Mouse (Mus musculus): ENCODE results near the gene Dld. TPM values are rescaled to one million over a fixed set of nuclear protein-coding genes. Genes with fewer than 3 reads are reported as not detected.

Dld gene
- polyA plus RNA-seq, 1 experiment: 24.4 TPM

DNA sequence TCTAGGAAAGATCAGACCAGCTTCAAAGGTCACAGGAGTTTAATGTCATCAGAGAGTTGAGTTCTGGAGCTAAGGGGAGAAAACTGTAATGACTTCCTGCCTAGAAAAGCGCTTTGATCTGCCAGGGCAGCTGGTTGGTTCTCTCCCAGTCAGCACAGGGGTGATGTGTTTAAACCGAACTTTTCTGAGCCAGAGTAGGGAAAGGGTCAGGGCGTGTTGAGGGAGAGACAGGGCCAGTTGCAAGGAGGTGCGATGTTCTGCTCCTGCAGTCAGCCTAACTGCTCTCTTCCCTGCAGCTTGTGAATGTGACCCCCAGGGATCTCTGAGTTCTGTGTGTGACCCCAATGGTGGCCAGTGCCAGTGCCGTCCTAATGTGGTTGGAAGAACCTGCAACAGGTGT is 49.0 kb downstream of the Dld start:
- Histone ChIP-seq H3K4me3 (ENCODE audit: control insufficient read depth, low read depth, low read length) (no peak overlapping the region), H3K36me3 (ENCODE audit: control insufficient read depth, insufficient read depth, low read length) (no peaks in the 10 kb centered on the region), H3K4me1 (ENCODE audit: control insufficient read depth, insufficient read depth, low read length) (no peaks in the 10 kb centered on the region), H3K27me3 (ENCODE audit: control insufficient read depth, insufficient read depth, low read length) (no peaks in the 10 kb centered on the region), H3K27ac (ENCODE audit: control insufficient read depth, insufficient read depth, low read depth, low read length) (no peak overlapping the region)
- TF ChIP-seq CTCF (IDR thresholded peaks at IDR 0.05; ENCODE audit: control insufficient read depth, insufficient read depth, insufficient replicate concordance, low read depth, low read length): no peak
- no peak for TF ChIP-seq POLR2A (IDR thresholded peaks at IDR 0.05; ENCODE audit: control insufficient read depth, low read depth, low read length)

DNA sequence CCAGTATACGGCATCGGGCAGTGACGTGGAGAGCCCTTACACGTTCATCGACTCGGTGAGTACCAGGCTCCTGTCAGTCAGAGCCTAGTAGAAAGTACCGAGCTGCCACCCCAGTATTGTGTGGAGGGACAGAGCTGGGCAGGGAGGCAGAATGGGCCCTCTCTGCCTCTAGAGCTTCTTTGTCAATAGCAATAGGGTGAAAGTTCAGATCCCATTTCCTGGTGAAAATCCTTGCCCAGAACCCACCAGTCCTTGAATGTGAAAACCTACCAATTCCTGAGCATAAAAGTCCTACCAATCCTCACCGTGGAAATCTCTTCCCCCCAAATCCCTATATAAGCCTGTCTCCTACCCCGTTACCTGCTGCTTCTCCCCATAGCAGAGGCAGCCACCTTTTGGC is 51.0 kb downstream of the Dld start:
- Histone ChIP-seq H3K4me3 (ENCODE audit: control insufficient read depth, low read depth, low read length) (no peak overlapping the region), H3K27ac (ENCODE audit: control insufficient read depth, insufficient read depth, low read depth, low read length) (no peak overlapping the region), H3K36me3 (ENCODE audit: control insufficient read depth, insufficient read depth, low read length) (no peaks in the 10 kb centered on the region), H3K27me3 (ENCODE audit: control insufficient read depth, insufficient read depth, low read length) (no peaks in the 10 kb centered on the region), H3K4me1 (ENCODE audit: control insufficient read depth, insufficient read depth, low read length) (no peaks in the 10 kb centered on the region)
- no peak for TF ChIP-seq POLR2A (IDR thresholded peaks at IDR 0.05; ENCODE audit: control insufficient read depth, low read depth, low read length)

DNA sequence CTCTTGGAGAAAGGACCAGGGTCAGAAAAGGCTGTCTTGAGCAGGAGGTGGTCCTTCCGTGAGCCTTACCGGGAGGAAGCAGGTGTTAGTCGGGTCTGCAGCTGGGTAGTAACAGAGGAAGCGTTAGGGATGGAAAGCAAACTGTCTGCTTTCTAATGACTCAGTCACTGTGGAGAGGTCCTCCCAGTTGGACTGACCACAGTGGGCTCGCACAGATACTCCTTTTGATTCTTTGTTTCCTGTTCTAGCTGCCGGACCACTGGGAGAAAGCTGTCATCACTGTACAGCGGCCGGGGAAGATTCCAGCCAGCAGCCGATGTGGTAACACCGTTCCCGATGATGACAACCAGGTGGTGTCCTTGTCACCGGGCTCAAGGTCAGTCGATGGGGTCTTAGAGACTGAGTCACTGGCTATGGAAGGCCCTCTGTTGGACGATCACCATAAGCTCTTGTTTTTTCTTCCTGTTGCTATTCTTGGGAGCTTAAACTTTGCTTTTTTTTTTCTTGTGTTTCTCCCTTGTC is 51.5 kb downstream of the Dld start:
- no peaks in the 10 kb centered on the region for H3K36me3 ChIP-seq (ENCODE audit: control insufficient read depth, insufficient read depth, low read length)
- no peak overlapping the region for H3K27ac ChIP-seq (ENCODE audit: control insufficient read depth, insufficient read depth, low read depth, low read length)
- no peak overlapping the region for H3K4me3 ChIP-seq (ENCODE audit: control insufficient read depth, low read depth, low read length)
- TF ChIP-seq CTCF (IDR thresholded peaks at IDR 0.05; ENCODE audit: control insufficient read depth, insufficient read depth, insufficient replicate concordance, low read depth, low read length) (no peak), POLR2A (IDR thresholded peaks at IDR 0.05; ENCODE audit: control insufficient read depth, low read depth, low read length) (no peak)
- H3K4me1 ChIP-seq (ENCODE audit: control insufficient read depth, insufficient read depth, low read length): no peaks in the 10 kb centered on the region
- no peaks in the 10 kb centered on the region for H3K27me3 ChIP-seq (ENCODE audit: control insufficient read depth, insufficient read depth, low read length)

DNA sequence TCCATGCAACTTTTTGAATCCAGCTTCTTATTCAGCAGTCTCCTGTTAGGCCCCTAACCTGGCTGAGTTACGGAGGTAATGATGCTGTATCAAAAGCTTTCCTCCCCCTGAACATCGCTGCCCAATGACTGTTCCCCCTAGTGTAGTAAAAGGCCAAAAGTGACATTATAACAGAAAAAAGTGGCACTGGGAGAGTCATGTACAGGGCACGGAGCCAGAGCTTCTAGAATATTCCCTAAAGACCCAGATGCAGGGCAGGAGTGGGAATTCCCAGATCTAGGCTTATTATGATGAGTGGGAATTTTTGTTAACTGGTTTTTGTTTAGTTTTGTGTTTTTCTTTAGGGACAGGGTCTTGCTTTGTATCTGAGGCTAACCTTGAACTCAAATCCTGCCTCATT is 52.1 kb downstream of the Dld start:
- Histone ChIP-seq H3K27ac (ENCODE audit: control insufficient read depth, insufficient read depth, low read depth, low read length) (no peak overlapping the region), H3K36me3 (ENCODE audit: control insufficient read depth, insufficient read depth, low read length) (no peaks in the 10 kb centered on the region), H3K4me1 (ENCODE audit: control insufficient read depth, insufficient read depth, low read length) (no peaks in the 10 kb centered on the region), H3K4me3 (ENCODE audit: control insufficient read depth, low read depth, low read length) (no peak overlapping the region), H3K27me3 (ENCODE audit: control insufficient read depth, insufficient read depth, low read length) (no peaks in the 10 kb centered on the region)
- no peak for TF ChIP-seq POLR2A (IDR thresholded peaks at IDR 0.05; ENCODE audit: control insufficient read depth, low read depth, low read length)
- TF ChIP-seq CTCF (IDR thresholded peaks at IDR 0.05; ENCODE audit: control insufficient read depth, insufficient read depth, insufficient replicate concordance, low read depth, low read length): no peak

DNA sequence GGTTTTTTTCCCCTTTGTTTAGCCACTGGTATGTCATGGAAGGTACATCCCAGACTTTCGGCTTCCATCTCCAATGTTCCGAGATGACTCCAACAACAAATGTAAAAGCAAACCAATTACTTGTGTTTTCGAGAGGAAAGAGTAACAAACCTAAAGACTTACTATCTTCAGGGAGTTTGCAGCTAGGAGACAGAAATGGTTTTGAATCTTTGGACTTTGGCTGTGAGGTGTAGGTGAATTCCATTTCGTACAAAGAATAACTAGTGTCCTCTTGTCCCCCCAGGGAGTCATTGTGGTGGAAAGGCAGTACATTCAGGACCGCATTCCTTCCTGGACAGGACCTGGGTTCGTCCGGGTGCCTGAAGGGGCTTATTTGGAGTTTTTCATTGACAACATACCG is 52.7 kb downstream of the Dld start:
- H3K4me1 ChIP-seq (ENCODE audit: control insufficient read depth, insufficient read depth, low read length): 0 out of 2 replicates have a peak, but pooled peaks cover 2% of the 10 kb centered on the region
- TF ChIP-seq CTCF (IDR thresholded peaks at IDR 0.05; ENCODE audit: control insufficient read depth, insufficient read depth, insufficient replicate concordance, low read depth, low read length) (no peak), POLR2A (IDR thresholded peaks at IDR 0.05; ENCODE audit: control insufficient read depth, low read depth, low read length) (no peak)
- H3K27me3 ChIP-seq (ENCODE audit: control insufficient read depth, insufficient read depth, low read length): no peaks in the 10 kb centered on the region
- H3K27ac ChIP-seq (ENCODE audit: control insufficient read depth, insufficient read depth, low read depth, low read length): no peak overlapping the region
- H3K36me3 ChIP-seq (ENCODE audit: control insufficient read depth, insufficient read depth, low read length): no peaks in the 10 kb centered on the region
- no peak overlapping the region for H3K4me3 ChIP-seq (ENCODE audit: control insufficient read depth, low read depth, low read length)

DNA sequence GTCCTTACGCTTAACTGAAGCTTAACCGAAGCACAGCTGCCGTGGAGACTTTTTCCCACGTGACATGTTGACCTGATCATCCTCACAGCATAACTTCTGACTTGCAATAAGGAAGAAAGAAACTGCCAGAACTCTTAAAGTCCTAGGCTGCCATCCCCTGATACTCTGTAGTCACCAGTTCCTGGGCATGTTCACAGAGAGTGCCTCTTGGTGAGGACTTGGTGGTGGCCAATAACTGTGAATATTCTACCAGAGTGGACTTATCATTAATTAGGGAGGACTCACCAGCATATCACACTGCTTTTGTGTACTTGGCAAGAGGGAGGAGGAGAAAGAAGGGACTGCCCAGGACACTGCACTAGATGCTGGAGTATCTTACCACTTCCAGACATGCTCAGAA is 53.1 kb downstream of the Dld start:
- Histone ChIP-seq H3K4me3 (ENCODE audit: control insufficient read depth, low read depth, low read length) (no peak overlapping the region), H3K27me3 (ENCODE audit: control insufficient read depth, insufficient read depth, low read length) (no peaks in the 10 kb centered on the region), H3K27ac (ENCODE audit: control insufficient read depth, insufficient read depth, low read depth, low read length) (no peak overlapping the region), H3K4me1 (ENCODE audit: control insufficient read depth, insufficient read depth, low read length) (0 out of 2 replicates have a peak, but pooled peaks cover 2% of the 10 kb centered on the region), H3K36me3 (ENCODE audit: control insufficient read depth, insufficient read depth, low read length) (no peaks in the 10 kb centered on the region)
- TF ChIP-seq POLR2A (IDR thresholded peaks at IDR 0.05; ENCODE audit: control insufficient read depth, low read depth, low read length) (no peak), CTCF (IDR thresholded peaks at IDR 0.05; ENCODE audit: control insufficient read depth, insufficient read depth, insufficient replicate concordance, low read depth, low read length) (no peak)

DNA sequence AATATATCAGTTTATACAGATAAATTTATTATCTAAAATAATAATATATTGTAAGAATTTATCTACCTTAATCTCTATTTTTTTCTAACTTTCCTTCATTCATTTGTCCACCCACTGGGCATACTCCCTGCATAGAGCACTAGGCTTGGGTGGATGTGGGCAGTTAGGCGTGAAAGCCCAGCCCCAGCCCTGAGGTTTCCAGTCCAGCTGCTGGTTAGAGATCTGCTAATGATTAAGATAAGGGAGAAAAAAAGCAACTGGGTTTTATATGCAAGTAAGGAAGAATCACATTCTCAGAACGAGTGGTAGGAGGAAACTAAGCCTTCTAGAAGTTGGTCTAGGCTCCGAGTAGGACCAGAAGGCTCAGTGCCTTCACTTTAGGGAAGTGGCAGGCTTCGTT is 55.2 kb downstream of the Dld start:
- no peaks in the 10 kb centered on the region for H3K36me3 ChIP-seq (ENCODE audit: control insufficient read depth, insufficient read depth, low read length)
- H3K27ac ChIP-seq (ENCODE audit: control insufficient read depth, insufficient read depth, low read depth, low read length): no peak overlapping the region
- H3K4me1 ChIP-seq (ENCODE audit: control insufficient read depth, insufficient read depth, low read length): 0 out of 2 replicates have a peak, but pooled peaks cover 2% of the 10 kb centered on the region
- TF ChIP-seq CTCF (IDR thresholded peaks at IDR 0.05; ENCODE audit: control insufficient read depth, insufficient read depth, insufficient replicate concordance, low read depth, low read length) (no peak), POLR2A (IDR thresholded peaks at IDR 0.05; ENCODE audit: control insufficient read depth, low read depth, low read length) (no peak)
- H3K27me3 ChIP-seq (ENCODE audit: control insufficient read depth, insufficient read depth, low read length): no peaks in the 10 kb centered on the region
- no peak overlapping the region for H3K4me3 ChIP-seq (ENCODE audit: control insufficient read depth, low read depth, low read length)

DNA sequence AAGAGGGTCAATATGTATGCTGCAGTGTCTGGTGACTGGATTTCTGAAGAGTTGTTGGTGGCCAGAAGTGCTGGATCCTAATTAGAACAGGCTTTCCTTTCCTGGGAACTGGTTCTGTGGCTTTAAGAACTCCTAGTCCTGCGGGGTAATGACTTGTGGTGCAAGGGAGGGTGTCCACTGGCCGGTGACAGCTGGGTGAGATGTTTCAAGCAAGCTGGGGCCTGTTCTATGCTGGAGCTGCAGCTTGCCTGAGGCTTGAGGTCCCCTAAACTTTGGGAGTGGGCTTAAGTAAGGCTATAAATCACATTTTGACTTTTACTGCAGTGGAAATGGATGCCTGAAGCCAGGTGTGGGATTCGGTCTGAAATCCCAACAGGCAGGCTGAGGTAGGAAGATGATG is 55.7 kb downstream of the Dld start:
- Histone ChIP-seq H3K36me3 (ENCODE audit: control insufficient read depth, insufficient read depth, low read length) (no peaks in the 10 kb centered on the region), H3K4me1 (ENCODE audit: control insufficient read depth, insufficient read depth, low read length) (0 out of 2 replicates have a peak, but pooled peaks cover 2% of the 10 kb centered on the region), H3K27ac (ENCODE audit: control insufficient read depth, insufficient read depth, low read depth, low read length) (no peak overlapping the region; the same call in 1 of the 2 replicates), H3K27me3 (ENCODE audit: control insufficient read depth, insufficient read depth, low read length) (no peaks in the 10 kb centered on the region), H3K4me3 (ENCODE audit: control insufficient read depth, low read depth, low read length) (no peak overlapping the region)
- TF ChIP-seq CTCF (IDR thresholded peaks at IDR 0.05; ENCODE audit: control insufficient read depth, insufficient read depth, insufficient replicate concordance, low read depth, low read length) (no peak), POLR2A (IDR thresholded peaks at IDR 0.05; ENCODE audit: control insufficient read depth, low read depth, low read length) (no peak)
